23 mouse cellular contexts compared by ENCODE assay signal in the genomic region with DNA sequence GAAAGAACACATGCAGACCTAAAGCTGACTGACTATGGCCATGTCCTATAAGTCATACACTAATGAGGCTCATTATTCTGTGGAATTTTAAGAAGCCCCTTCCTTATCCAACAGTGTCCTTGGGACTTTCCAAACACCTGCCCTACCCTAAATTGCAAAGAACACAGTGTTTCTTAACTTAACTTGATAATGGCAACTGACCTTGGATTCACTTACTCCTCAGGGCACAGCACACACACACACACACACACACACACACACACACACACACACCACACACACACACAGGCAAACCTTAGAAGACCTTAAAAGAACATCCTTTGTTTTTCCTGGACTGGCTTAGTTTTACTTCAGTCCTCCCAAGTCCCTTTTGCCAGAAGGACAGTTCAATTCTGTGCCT.
"Had no signal": no experiment of that assay in that cellular context is flagged by ENCODE, and none has a peak within 500 bp of the region (broad histone marks: within the 10 kb centered on the region; RNA-seq: fewer than 3 reads in every experiment).

No protein-coding gene starts in this region.

- H3K27ac ChIP-seq: heart, embryonic 10.5 days; hindbrain, embryonic 13.5 days; hindbrain, embryonic 15.5 days; hindbrain, postnatal 0 days; kidney, embryonic 15.5 days; kidney, postnatal 0 days; limb, embryonic 13.5 days; limb, embryonic 15.5 days; liver, embryonic 12.5 days had no signal

- H3K27me3 ChIP-seq: heart, embryonic 12.5 days; hindbrain, embryonic 15.5 days; kidney, embryonic 15.5 days; limb, embryonic 13.5 days; limb, embryonic 15.5 days; liver, embryonic 12.5 days had no signal

- DNase-seq: gastrocnemius, postnatal 14 days; gastrocnemius, postnatal 36 days; heart, adult 18-20 months; heart, postnatal 10 days; heart, postnatal 36 days; kidney, adult 11 months; kidney, adult 2 months; kidney, adult 9 months; kidney, postnatal 14 days; kidney, postnatal 36 days; layer of hippocampus, adult 9-11 months; layer of hippocampus, postnatal 36 days had no signal

- H3K9ac ChIP-seq: heart, embryonic 12.5 days; hindbrain, embryonic 13.5 days; hindbrain, embryonic 15.5 days; kidney, embryonic 15.5 days; limb, embryonic 13.5 days; limb, embryonic 15.5 days; liver, embryonic 12.5 days had no signal

- H3K4me2 ChIP-seq: heart, embryonic 12.5 days; hindbrain, embryonic 13.5 days; hindbrain, embryonic 15.5 days; kidney, embryonic 15.5 days; limb, embryonic 13.5 days; limb, embryonic 15.5 days; liver, embryonic 12.5 days had no signal

- H3K36me3 ChIP-seq: heart, embryonic 10.5 days; heart, embryonic 12.5 days; hindbrain, embryonic 13.5 days; hindbrain, embryonic 15.5 days; kidney, embryonic 15.5 days; limb, embryonic 13.5 days; limb, embryonic 15.5 days; liver, embryonic 12.5 days had no signal

- H3K9me3 ChIP-seq: heart, embryonic 10.5 days; heart, embryonic 12.5 days; hindbrain, embryonic 13.5 days; hindbrain, embryonic 15.5 days; kidney, embryonic 15.5 days; limb, embryonic 13.5 days; limb, embryonic 15.5 days; liver, embryonic 12.5 days had no signal

- ATAC-seq: hindbrain, postnatal 0 days; intestine, embryonic 16.5 days; liver, embryonic 12.5 days had no signal

- H3K4me1 ChIP-seq: limb, embryonic 15.5 days had no signal

- H3K4me3 ChIP-seq: heart, embryonic 10.5 days; heart, embryonic 12.5 days; hindbrain, embryonic 13.5 days; hindbrain, embryonic 15.5 days; kidney, embryonic 15.5 days; limb, embryonic 13.5 days; limb, embryonic 15.5 days; liver, embryonic 12.5 days had no signal
